Mouse (Mus musculus): ENCODE measurements around the gene Aspm. TPM values are rescaled to one million over a fixed set of nuclear protein-coding genes. Genes with fewer than 3 reads are reported as not detected.
"Not testable (repeated sequence)": the region's sequence is repeated elsewhere in the genome, so short reads cannot be mapped to it uniquely, and the experiment has no call there.

Gene Aspm
- polyA plus RNA-seq (2015; fragmentation: Nextera tagmentation; extraction: Ambion mirVana), result 10.3 and 11.6 TPM in 2 replicates

DNA sequence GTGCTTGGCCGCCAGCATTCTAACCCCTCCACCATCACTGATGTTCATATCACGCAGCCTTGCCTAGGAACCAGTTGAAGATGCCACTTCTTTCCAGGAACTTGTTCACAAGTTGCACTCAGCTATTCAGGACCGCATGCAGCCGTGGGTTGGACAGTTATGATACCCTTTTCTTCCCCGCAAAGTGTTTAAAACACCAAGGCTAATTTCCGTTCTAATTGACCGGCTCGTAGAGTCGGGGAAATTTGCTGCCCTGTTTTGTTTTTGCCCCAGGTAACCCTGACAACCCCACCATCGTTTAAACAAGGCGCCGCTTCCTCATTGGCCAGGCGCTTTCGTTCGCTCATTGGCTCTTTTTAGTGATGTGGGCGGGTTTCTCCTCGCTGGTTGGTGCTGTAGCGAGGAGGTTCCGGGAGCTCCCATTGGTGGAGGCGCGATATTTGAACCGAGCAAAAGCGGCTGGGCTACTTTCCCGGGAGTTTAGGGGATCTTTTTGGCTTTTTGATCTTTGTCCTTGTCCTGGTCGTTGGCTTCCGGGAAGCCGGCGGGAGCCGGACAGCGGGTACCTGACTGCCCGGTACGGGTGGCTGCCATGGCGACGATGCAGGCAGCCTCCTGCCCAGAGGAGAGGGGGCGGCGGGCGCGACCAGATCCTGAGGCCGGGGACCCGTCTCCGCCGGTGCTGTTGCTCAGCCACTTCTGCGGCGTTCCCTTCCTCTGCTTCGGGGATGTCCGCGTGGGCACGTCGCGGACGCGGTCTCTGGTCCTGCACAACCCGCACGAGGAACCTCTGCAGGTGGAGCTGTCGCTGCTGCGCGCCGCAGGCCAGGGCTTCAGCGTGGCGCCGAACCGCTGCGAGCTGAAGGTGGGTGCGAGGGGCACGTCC lies at the start of gene Aspm:
Gene Aspm (plus strand): TSS at position 433 of the 886 bp plus-strand sequence.
- Histone ChIP-seq H3K27me3 (no peaks in the 10 kb centered on the region), H3K27ac (replicated peaks) (0 out of 2 replicates have a peak within 1 kb of the TSS, but pooled peaks have one; percentile 4), H3K4me2 (replicated peaks) (peak within 1 kb of the TSS; percentile 85), H3K9ac (replicated peaks) (peak within 1 kb of the TSS; percentile 47), H3K4me1 (peaks cover 19% of the 10 kb centered on the region), H3K9me3 (no peaks in the 10 kb centered on the region), H3K4me3 (peak within 1 kb of the TSS; percentile 71), H3K36me3 (0 out of 2 replicates have a peak, but pooled peaks cover 3% of the 10 kb centered on the region)
- peak; percentile 100 for ATAC-seq (replicated peaks)
- WGBS, result under 1% methylated on average over 65 of the region's 65 CpGs

DNA sequence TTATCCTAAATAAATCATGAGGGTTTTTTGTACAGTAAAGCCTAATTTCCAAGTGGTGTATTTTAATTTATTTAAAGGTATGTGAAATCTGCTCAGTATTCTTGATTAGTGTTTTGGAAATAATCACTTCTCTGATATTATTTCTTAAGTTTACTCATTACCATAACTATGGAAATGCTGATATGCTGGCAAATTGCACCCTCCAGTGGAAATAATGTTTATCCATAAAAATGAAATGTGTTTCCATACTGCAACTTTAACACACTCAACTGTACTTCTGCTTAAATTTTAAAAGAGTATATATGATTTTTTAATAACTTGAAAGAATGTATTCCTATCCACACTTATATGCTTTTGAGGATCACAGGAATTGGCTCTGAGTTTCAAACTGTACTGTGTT lies 48.8 kb upstream of the Aspm start:
- H3K9ac ChIP-seq (replicated peaks), result no peak overlapping the region
- no peak for ATAC-seq (replicated peaks)
- no peaks in the 10 kb centered on the region for H3K4me1 ChIP-seq
- H3K4me3 ChIP-seq, result no peak overlapping the region
- no peak overlapping the region for H3K27ac ChIP-seq (replicated peaks)
- no peak overlapping the region for H3K4me2 ChIP-seq (replicated peaks)
- H3K36me3 ChIP-seq, result no peaks in the 10 kb centered on the region
- no peaks in the 10 kb centered on the region for H3K27me3 ChIP-seq
- no peaks in the 10 kb centered on the region for H3K9me3 ChIP-seq

DNA sequence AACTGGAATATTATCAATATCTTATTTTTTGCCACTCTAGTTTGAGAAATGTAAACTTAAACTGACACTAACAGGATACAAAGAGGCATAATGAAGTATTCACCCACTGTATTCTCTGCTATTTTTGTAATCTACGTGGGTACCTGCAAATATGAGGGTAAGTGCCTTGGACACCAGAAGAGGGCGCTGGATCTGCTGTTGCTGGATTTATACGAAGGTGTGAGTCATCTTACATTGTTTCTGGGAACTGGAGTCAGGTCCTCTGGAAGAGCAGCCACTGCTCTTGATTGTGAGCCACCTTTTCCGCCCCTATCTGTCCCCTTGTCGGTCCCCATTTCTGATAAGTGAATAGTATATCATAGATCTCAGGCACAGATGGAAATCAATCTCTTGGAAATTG lies 46.9 kb upstream of the Aspm start:
- no peaks in the 10 kb centered on the region for H3K27me3 ChIP-seq
- H3K4me3 ChIP-seq, result no peak overlapping the region
- ATAC-seq (replicated peaks), result no peak
- no peak overlapping the region for H3K4me2 ChIP-seq (replicated peaks)
- 54% methylated on average over 5 of the region's 5 CpGs for WGBS
- no peaks in the 10 kb centered on the region for H3K36me3 ChIP-seq
- H3K27ac ChIP-seq (replicated peaks), result no peak overlapping the region
- no peaks in the 10 kb centered on the region for H3K4me1 ChIP-seq
- no peak overlapping the region for H3K9ac ChIP-seq (replicated peaks)
- H3K9me3 ChIP-seq, result no peaks in the 10 kb centered on the region

DNA sequence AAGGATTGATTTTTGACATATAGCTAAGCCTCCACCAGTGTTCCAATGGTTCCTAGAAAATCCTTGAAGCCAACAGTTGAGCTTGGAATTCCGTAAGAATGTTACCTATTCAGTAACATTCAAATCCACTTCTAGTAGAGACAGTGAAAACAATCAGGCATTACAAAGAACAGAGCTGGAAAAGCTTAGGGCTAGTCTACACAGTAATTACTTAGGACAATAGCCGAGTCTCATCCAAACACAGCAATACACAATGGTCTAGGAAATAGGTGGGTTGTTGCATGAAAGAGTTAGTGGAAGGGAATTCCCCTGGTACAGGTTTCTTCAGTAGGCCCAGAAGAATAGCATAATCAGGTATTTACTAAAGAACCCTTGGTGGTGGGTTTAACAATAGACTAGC lies 42.2 kb upstream of the Aspm start:
- not testable (repeated sequence) for H3K27me3 ChIP-seq; ATAC-seq (replicated peaks); H3K9ac ChIP-seq (replicated peaks); H3K4me2 ChIP-seq (replicated peaks); H3K27ac ChIP-seq (replicated peaks); H3K4me3 ChIP-seq; H3K9me3 ChIP-seq; H3K36me3 ChIP-seq; H3K4me1 ChIP-seq
- 84% methylated on average over 2 of the region's 2 CpGs for WGBS

DNA sequence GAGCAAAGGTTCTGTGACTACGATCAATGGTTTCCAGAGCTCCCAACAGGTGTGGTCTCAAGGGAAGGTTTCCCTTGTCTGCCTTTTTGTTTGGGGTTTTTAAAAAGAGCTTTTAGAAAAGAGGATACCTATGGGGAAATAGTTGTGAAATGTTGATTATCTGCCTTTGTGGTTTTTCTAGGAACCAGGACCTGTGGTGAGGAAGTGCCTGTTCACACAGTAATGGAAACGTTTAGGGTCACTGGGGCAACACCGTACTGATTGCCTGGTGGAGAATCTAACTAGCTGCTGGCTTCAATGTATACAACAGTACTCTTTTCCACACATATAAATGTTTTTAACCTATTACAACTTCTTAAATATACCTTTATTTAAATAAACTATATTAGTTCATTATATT lies 41.1 kb upstream of the Aspm start:
- Histone ChIP-seq H3K9ac (replicated peaks) (no peak overlapping the region), H3K9me3 (no peaks in the 10 kb centered on the region), H3K27me3 (no peaks in the 10 kb centered on the region), H3K4me2 (replicated peaks) (no peak overlapping the region), H3K4me3 (no peak overlapping the region), H3K4me1 (no peaks in the 10 kb centered on the region), H3K27ac (replicated peaks) (no peak overlapping the region), H3K36me3 (no peaks in the 10 kb centered on the region)
- 86% methylated on average over 3 of the region's 3 CpGs for WGBS
- ATAC-seq (replicated peaks), result no peak

DNA sequence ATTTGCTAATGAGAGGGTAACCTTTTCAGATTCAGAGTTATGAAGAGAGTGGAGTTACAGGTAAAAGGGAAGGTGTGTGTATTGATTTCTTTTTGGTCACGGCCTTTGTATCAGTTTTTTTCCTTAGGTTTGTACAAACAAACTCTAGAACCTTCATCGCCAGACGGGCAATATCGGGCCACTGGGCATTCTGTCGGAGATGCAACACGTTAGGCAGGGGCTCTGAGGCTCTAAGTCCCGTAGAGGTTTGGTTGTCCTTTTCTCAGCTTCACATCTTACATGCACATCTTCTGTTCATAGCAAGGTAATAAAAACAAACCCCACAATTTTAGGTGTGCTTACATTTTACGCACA lies 33.1 kb upstream of the Aspm start:
- H3K27ac ChIP-seq (replicated peaks), result peak overlapping the region; percentile 91; the same call in 1 of the 2 replicates
- H3K4me1 ChIP-seq, result peaks cover 36% of the 10 kb centered on the region
- no peaks in the 10 kb centered on the region for H3K36me3 ChIP-seq
- 4% methylated on average over 8 of the region's 8 CpGs for WGBS
- H3K4me2 ChIP-seq (replicated peaks), result peak overlapping the region; percentile 56
- no peak; the same call in 1 of the 2 replicates for ATAC-seq (replicated peaks)
- H3K9ac ChIP-seq (replicated peaks), result peak overlapping the region; percentile 92
- peak overlapping the region; percentile 98 for H3K4me3 ChIP-seq
- no peaks in the 10 kb centered on the region for H3K27me3 ChIP-seq
- H3K9me3 ChIP-seq, result no peaks in the 10 kb centered on the region

DNA sequence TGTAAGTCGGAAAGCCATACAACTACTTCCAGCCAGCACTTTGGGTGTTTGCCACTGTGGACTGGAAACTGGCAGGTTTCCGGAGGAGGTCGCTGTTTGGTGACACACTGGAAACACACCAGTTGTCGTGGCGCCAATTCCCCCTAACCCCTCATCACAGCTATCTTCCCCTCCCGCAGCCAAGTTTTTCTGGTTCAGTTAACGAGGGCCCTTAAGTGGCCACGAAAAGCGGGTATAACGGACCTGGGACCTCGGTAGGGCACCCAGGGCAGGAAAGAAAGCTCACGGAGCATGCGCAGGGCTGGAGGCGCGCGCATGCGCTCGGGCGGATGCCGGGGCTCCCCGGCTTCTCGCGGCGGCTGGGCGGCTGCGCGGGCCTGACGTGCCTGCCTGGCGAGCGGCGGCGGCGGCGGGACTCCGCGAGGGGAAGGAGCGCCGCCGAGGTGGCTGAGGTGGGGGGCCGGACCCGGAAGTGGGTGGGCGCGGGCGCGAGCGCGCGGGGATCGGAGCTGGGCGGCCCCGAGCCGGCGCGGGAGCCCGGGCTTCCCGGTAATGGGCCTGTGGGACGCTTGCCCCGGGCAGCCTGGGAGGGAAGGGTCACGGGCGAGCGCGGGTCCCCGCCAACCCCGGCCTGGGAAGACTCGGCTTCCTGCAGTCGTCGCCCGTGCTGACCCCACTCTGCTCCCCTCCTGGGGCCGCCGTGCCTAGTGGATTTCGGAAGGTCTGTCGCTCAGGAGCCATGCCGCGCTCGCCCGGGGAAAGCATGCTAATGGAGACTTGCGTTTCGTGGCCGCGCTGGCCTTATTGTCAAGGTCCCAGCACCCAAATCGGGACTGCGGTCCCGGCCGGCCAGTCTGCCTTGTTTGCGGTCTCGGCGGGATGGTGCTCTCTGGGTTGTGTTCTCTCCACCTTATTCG lies 32.4 kb upstream of the Aspm start, which contains the start of gene Zbtb41:
Gene Zbtb41 (plus strand): TSS at position 414 of the 917 bp plus-strand sequence.
- no peaks in the 10 kb centered on the region for H3K36me3 ChIP-seq

DNA sequence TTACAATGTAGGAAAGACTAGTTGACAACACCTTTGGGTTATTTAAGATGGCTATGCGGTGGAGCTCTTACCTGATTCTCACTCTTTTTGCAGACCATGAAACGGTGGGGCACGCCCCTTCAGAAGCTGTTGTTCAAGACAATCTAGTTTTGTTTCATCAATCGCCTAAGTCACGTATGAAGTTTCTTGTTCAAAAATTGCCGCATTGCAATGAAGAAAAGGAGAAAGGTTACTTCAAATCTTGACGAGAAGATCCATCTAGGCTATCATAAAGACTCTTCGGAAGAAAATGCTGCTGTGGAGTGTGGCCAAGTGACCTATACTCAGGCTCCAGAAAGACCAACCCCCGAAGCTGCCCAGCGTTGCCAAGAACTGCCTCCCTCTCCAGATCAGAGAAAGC lies 31.6 kb upstream of the Aspm start:
- no peak for ATAC-seq (replicated peaks)
- peaks cover 44% of the 10 kb centered on the region for H3K4me1 ChIP-seq
- peak overlapping the region; percentile 91; the same call in 1 of the 2 replicates for H3K27ac ChIP-seq (replicated peaks)
- peak overlapping the region; percentile 92 for H3K9ac ChIP-seq (replicated peaks)
- H3K27me3 ChIP-seq, result no peaks in the 10 kb centered on the region
- H3K4me3 ChIP-seq, result peak overlapping the region; percentile 98
- WGBS, result 16% methylated on average over 10 of the region's 10 CpGs
- H3K36me3 ChIP-seq, result no peaks in the 10 kb centered on the region
- H3K4me2 ChIP-seq (replicated peaks), result peak overlapping the region; percentile 56
- H3K9me3 ChIP-seq, result no peaks in the 10 kb centered on the region

More for the DNA sequence above, 32.4 kb upstream of the Aspm start, which contains the start of gene Zbtb41:
- peaks cover 41% of the 10 kb centered on the region for H3K4me1 ChIP-seq
- peak within 1 kb of the TSS; percentile 56 for H3K4me2 ChIP-seq (replicated peaks)
- peak within 1 kb of the TSS; percentile 98 for H3K4me3 ChIP-seq
- no peaks in the 10 kb centered on the region for H3K27me3 ChIP-seq
- under 1% methylated on average over 78 of the region's 88 CpGs for WGBS
- H3K27ac ChIP-seq (replicated peaks), result peak within 1 kb of the TSS; percentile 91
- peak within 1 kb of the TSS; percentile 92 for H3K9ac ChIP-seq (replicated peaks)
- no peaks in the 10 kb centered on the region for H3K9me3 ChIP-seq
- ATAC-seq (replicated peaks), result peak; percentile 99

DNA sequence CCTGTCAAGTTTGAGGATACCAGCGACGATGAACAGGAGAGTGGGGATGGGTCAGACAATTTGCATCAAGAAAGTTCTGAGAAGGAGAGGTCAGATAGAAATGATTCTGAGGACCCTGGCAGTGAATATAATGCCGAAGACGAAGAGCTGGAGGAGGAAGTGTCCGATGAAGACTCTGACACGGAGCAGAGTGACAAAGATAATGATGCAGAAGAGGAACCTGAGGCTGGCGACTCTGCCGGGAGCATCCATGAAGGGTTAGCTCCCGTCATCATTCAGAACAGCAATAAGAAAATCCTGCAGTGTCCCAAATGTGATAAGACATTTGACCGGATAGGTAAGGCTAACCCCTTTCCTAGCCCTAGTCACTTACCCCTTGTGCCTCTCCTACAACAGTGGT lies 30.6 kb upstream of the Aspm start:
- peak overlapping the region; percentile 56 for H3K4me2 ChIP-seq (replicated peaks)
- 54% methylated on average over 10 of the region's 10 CpGs for WGBS
- no peaks in the 10 kb centered on the region for H3K9me3 ChIP-seq
- H3K4me1 ChIP-seq, result peaks cover 47% of the 10 kb centered on the region
- ATAC-seq (replicated peaks), result no peak
- H3K27ac ChIP-seq (replicated peaks), result no peak overlapping the region
- H3K4me3 ChIP-seq, result peak overlapping the region; percentile 98
- no peaks in the 10 kb centered on the region for H3K27me3 ChIP-seq
- peak overlapping the region; percentile 92; the same call in 1 of the 2 replicates for H3K9ac ChIP-seq (replicated peaks)
- peaks cover 1% of the 10 kb centered on the region for H3K36me3 ChIP-seq

DNA sequence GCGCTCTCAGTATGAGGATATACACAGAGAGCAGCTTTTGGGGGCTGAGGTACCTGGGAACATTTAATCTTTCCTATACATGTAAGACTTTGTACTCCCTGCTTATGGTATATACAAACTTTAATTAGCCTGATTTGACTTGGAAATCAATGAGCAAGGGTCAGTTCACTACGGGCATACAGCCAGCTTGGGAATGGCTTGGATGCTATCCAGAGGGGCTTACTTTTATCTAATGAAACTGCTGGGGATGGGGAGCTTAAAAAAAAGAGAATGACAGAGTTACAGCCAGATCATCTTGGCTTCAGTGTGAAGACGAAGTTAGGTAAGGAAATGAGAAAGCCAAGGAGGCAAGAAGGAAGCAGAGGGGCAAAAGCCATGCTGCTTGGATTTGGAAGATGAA lies 29.6 kb upstream of the Aspm start:
- H3K9ac ChIP-seq (replicated peaks), result peak overlapping the region; percentile 23
- WGBS, result 19% methylated on average over 3 of the region's 3 CpGs
- peak overlapping the region; percentile 56 for H3K4me2 ChIP-seq (replicated peaks)
- peaks cover 47% of the 10 kb centered on the region for H3K4me1 ChIP-seq
- ATAC-seq (replicated peaks), result no peak
- no peaks in the 10 kb centered on the region for H3K27me3 ChIP-seq
- H3K27ac ChIP-seq (replicated peaks), result no peak overlapping the region
- H3K4me3 ChIP-seq, result peak overlapping the region; percentile 37
- no peaks in the 10 kb centered on the region for H3K9me3 ChIP-seq
- peaks cover 10% of the 10 kb centered on the region for H3K36me3 ChIP-seq

DNA sequence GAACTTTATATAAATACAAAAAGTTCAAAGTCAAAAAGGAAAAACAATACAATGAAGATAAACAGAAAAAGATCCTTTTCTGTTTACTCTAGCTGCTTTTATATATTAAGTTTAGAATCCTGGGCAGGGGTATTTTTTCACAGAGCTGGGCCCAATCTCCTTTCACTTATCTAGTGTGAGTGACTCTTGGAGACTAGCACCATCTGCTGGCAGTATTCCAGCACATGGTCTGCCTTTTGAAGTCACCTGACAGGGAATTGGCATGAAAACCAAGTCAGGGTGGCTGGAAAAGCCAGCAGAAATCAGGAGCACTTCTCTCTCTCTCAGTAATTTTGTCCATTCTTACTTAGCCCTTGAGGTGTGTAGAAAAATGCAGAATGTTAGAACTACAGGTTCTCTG lies 16.2 kb upstream of the Aspm start:
- H3K27me3 ChIP-seq, result no peaks in the 10 kb centered on the region
- ATAC-seq (replicated peaks), result no peak
- H3K27ac ChIP-seq (replicated peaks), result no peak overlapping the region
- no peak overlapping the region for H3K4me3 ChIP-seq
- H3K9me3 ChIP-seq, result no peaks in the 10 kb centered on the region
- H3K9ac ChIP-seq (replicated peaks), result no peak overlapping the region
- peaks cover 55% of the 10 kb centered on the region for H3K36me3 ChIP-seq
- no peak overlapping the region for H3K4me2 ChIP-seq (replicated peaks)
- H3K4me1 ChIP-seq, result no peaks in the 10 kb centered on the region

DNA sequence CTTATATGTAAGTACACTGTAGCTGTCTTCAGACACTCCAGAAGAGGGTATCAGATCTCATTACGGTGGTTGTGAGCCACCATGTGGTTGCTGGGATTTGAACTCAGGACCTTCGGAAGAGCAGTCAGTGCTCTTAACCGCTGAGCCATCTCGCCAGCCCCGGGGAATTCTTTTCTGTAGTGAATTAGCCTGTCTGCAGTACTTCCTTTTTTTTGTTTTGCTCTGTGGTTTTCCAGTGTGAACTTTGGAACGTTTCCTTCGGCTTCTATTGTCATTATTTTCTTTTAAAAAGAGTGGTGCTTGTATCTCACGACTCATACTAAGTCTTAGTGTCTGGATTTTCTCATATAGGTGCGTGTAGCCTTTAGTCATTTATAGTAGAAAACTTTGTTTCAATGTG lies 11.5 kb upstream of the Aspm start:
- H3K9me3 ChIP-seq; H3K27me3 ChIP-seq; H3K9ac ChIP-seq (replicated peaks); H3K4me1 ChIP-seq; ATAC-seq (replicated peaks); H3K4me3 ChIP-seq; H3K4me2 ChIP-seq (replicated peaks); H3K27ac ChIP-seq (replicated peaks): not testable (repeated sequence)
- H3K36me3 ChIP-seq, result peaks cover 40% of the 10 kb centered on the region
- 86% methylated on average over 9 of the region's 9 CpGs for WGBS
